Mouse (Mus musculus) ES-E14 (cell line): ENCODE data around the gene Zfp568. TPM values are rescaled to one million over a fixed set of nuclear protein-coding genes. Genes with fewer than 3 reads are reported as not detected.

Experiments used
- DNase-seq: peaks from one replicate; pipeline ENCODE4 v3.0.0-alpha.2; 2013; ENCODE audit warnings: low read depth, low spot score
- H3K27ac ChIP-seq: 2 replicates; pipeline ENCODE4 v1.5.1; 2012; ENCODE audit warnings: low read depth, mild to moderate bottlenecking, low read length, moderate library complexity, mixed read lengths; ENCODE audit not compliant: poor library complexity, insufficient read depth, severe bottlenecking
- H3K36me3 ChIP-seq: 2 replicates; pipeline ENCODE4 v1.6.1; 2012; ENCODE audit warnings: mild to moderate bottlenecking, low read length, moderate library complexity, mixed read lengths; ENCODE audit not compliant: control insufficient read depth, poor library complexity, insufficient read depth, severe bottlenecking
- H3K4me1 ChIP-seq, 2 experiments: fragments of 150-350 bp in 1 of 2; sonication (generic) in 1 of 2; 2 replicates each; pipeline ENCODE4 v1.6.1; 2012; ENCODE audit warnings: low read length in 2 of 2, mild to moderate bottlenecking in 1 of 2, mixed read lengths in 1 of 2; ENCODE audit not compliant: control insufficient read depth in 2 of 2, insufficient read depth in 2 of 2, poor library complexity in 1 of 2
- H3K4me3 ChIP-seq, 2 experiments: fragments of 150-350 bp in 1 of 2; sonication (generic) in 1 of 2; 2 replicates each; pipeline ENCODE4 v1.5.1; 2012; ENCODE audit warnings: low read length in 2 of 2, low read depth in 1 of 2, mild to moderate bottlenecking in 1 of 2, mixed read lengths in 1 of 2; ENCODE audit not compliant: insufficient read depth in 1 of 2, poor library complexity in 1 of 2, severe bottlenecking in 1 of 2
- H3K9ac ChIP-seq: 2 replicates; pipeline ENCODE4 v1.6.1; 2012; ENCODE audit warnings: low read depth, mild to moderate bottlenecking, low read length, mixed read lengths; ENCODE audit not compliant: poor library complexity, insufficient read depth, severe bottlenecking
- H3K9me3 ChIP-seq: fragments of 150-350 bp; sonication (generic); 2 replicates; pipeline ENCODE4 v1.6.1; 2012; ENCODE audit warnings: low read depth, mild to moderate bottlenecking, low read length; ENCODE audit not compliant: control insufficient read depth, insufficient read depth
- CHD2 ChIP-seq: IDR thresholded peaks from 2 replicates; pipeline ENCODE4 v1.6.1; 2014; ENCODE audit warnings: mild to moderate bottlenecking, low read depth, low read length, inconsistent platforms
- HCFC1 ChIP-seq: IDR thresholded peaks from 2 replicates; pipeline ENCODE4 v1.6.1; 2012; ENCODE audit warnings: low read length, inconsistent platforms, borderline replicate concordance; ENCODE audit not compliant: insufficient read depth
- MAFK ChIP-seq: IDR thresholded peaks from 2 replicates; pipeline ENCODE4 v1.6.1; 2014; ENCODE audit warnings: mild to moderate bottlenecking, low read depth, low read length, inconsistent platforms; ENCODE audit not compliant: insufficient read depth
- ZC3H11A ChIP-seq: IDR thresholded peaks from 2 replicates; pipeline ENCODE4 v1.6.1; 2012; ENCODE audit warnings: low read depth, mild to moderate bottlenecking, inconsistent platforms, low read length, borderline replicate concordance
- ZNF384 ChIP-seq: IDR thresholded peaks from 2 replicates; pipeline ENCODE4 v1.6.1; 2012; ENCODE audit warnings: low read depth, low read length, inconsistent platforms
- in situ Hi-C, 2 experiments: fragments of 600-800 bp; cut with MboI; formaldehyde crosslinking; loops; one replicate each; pipeline ENCODE4 v1.15.1; 2025; ENCODE audit warnings: low sequenced_read_pairs in 2 of 2, inconsistent platforms in 1 of 2; ENCODE audit not compliant: unreplicated experiment in 2 of 2
- total RNA-seq: library from RNA; depleted of rRNA; stranded (reverse); fragments of 300-350 nt; gene quantifications from 2 replicates; pipeline ENCODE4 v1.2.3, GENCODE M21; 2012

Gene Zfp568
- total RNA-seq, 1 experiment: 126 TPM

- TF ChIP-seq CHD2 (no peak), MAFK (no peak), ZNF384 (no peak), HCFC1 (no peak), ZC3H11A (no peak)
- H3K4me1 ChIP-seq: peaks cover 6 to 15% of the 10 kb centered on the region in 2 experiments; a peak in 3 of 4 replicates
- no peaks in the 10 kb centered on the region for H3K9me3 ChIP-seq
- peaks cover 46% of the 10 kb centered on the region for H3K36me3 ChIP-seq
- no peak for DNase-seq
- H3K27ac ChIP-seq: no peak overlapping the region
- in situ Hi-C loops: no loop called here
- H3K4me3 ChIP-seq: no peak overlapping the region
- H3K9ac ChIP-seq: no peak overlapping the region
Measured at GRCm38 (mm10) chr7:29989031-29989430, 5.3 kb downstream of the Zfp568 start.

- in situ Hi-C loops: no loop called here
- no peak for DNase-seq
- Histone ChIP-seq H3K9me3 (no peaks in the 10 kb centered on the region), H3K9ac (no peak overlapping the region), H3K4me1 (peaks cover 0 to 11% of the 10 kb centered on the region in 2 experiments; a peak in 2 of 4 replicates), H3K4me3 (no peak overlapping the region), H3K36me3 (peaks cover 45% of the 10 kb centered on the region), H3K27ac (no peak overlapping the region)
- TF ChIP-seq ZNF384 (no peak), HCFC1 (no peak), CHD2 (no peak), ZC3H11A (no peak), MAFK (no peak)
Measured at GRCm38 (mm10) chr7:29992698-29993097, 8.9 kb downstream of the Zfp568 start.

GRCm38 (mm10) chr7:29993340-29993739 lies 9.6 kb downstream of the Zfp568 start:
- no peak for DNase-seq
- Histone ChIP-seq H3K36me3 (peaks cover 47% of the 10 kb centered on the region), H3K9ac (no peak overlapping the region), H3K4me1 (peaks cover 0 to 9% of the 10 kb centered on the region in 2 experiments; a peak in 2 of 4 replicates), H3K9me3 (no peaks in the 10 kb centered on the region), H3K27ac (no peak overlapping the region), H3K4me3 (no peak overlapping the region)
- in situ Hi-C loops: no loop called here
- TF ChIP-seq MAFK (no peak), ZC3H11A (no peak), CHD2 (no peak), ZNF384 (no peak), HCFC1 (no peak)

- H3K27ac ChIP-seq: no peak overlapping the region
- no peaks in the 10 kb centered on the region for H3K9me3 ChIP-seq
- TF ChIP-seq ZC3H11A (no peak), MAFK (no peak), CHD2 (no peak), HCFC1 (no peak), ZNF384 (no peak)
- H3K4me3 ChIP-seq: no peak overlapping the region
- H3K4me1 ChIP-seq: peaks cover 0 to 7% of the 10 kb centered on the region in 2 experiments; a peak in 2 of 4 replicates
- no peak for DNase-seq
- H3K9ac ChIP-seq: no peak overlapping the region
- peaks cover 44% of the 10 kb centered on the region for H3K36me3 ChIP-seq
- in situ Hi-C loops: no loop called here
Measured at GRCm38 (mm10) chr7:29995134-29995533, 11.4 kb downstream of the Zfp568 start.

GRCm38 (mm10) chr7:30000601-30001000 lies 16.8 kb downstream of the Zfp568 start:
- no peak for DNase-seq
- in situ Hi-C loops: no loop called here
- H3K4me3 ChIP-seq: no peak overlapping the region
- TF ChIP-seq ZC3H11A (no peak), CHD2 (no peak), ZNF384 (no peak), HCFC1 (no peak), MAFK (no peak)
- peaks cover 39% of the 10 kb centered on the region for H3K36me3 ChIP-seq
- no peak overlapping the region for H3K27ac ChIP-seq
- H3K9ac ChIP-seq: no peak overlapping the region
- H3K4me1 ChIP-seq: no peaks in the 10 kb centered on the region
- H3K9me3 ChIP-seq: no peaks in the 10 kb centered on the region
